Mouse (Mus musculus): ENCODE data around the gene Fem1a. TPM values are rescaled to one million over a fixed set of nuclear protein-coding genes. Genes with fewer than 3 reads are reported as not detected.

The Fem1a gene
- polyA plus RNA-seq (2012; rRNA removed), result 27.0 and 31.0 TPM in 2 replicates

DNA sequence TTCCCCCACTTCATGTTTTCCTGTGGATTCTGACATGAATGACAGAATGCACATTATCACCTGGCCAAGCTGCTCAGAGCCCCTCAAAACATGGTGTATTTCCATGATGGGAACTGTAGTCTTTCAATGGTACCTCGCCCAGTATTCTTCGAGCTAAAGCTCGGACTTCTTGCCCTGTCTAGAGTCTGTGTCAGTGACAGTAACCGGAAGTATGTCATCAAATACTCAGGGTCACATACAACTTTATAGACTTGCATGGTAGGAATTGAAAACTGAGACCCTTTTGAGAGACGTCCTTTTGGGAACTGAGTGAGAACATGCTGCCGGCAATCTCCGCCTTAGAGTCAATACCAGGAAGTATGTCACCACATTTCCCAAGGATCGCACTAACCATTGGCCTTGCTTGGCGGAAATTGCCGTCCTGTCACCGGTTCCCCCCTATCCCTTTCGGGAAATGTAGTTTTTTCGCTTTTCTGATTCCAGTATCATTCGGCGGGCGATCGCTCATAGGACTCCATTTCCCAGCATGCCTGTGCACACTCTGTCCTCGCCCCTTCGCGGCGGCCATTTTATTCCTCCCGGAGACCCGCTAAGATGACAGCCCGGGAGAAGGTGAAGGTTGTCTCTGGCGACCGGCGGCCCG lies at the start of gene Fem1a:
Gene Fem1a, plus strand, starts transcription at position 572 of the 643 bp plus-strand sequence.
- peak; percentile 100 for DNase-seq (ENCODE audit: low read depth)
- no peak for TF ChIP-seq CTCF (IDR thresholded peaks at IDR 0.05; ENCODE audit: borderline replicate concordance, extremely low read depth, insufficient read depth, insufficient read length)
- no peak for TF ChIP-seq POLR2A (IDR thresholded peaks at IDR 0.05; ENCODE audit: borderline replicate concordance, extremely low read depth, insufficient read depth, insufficient read length, poor library complexity, severe bottlenecking)

DNA sequence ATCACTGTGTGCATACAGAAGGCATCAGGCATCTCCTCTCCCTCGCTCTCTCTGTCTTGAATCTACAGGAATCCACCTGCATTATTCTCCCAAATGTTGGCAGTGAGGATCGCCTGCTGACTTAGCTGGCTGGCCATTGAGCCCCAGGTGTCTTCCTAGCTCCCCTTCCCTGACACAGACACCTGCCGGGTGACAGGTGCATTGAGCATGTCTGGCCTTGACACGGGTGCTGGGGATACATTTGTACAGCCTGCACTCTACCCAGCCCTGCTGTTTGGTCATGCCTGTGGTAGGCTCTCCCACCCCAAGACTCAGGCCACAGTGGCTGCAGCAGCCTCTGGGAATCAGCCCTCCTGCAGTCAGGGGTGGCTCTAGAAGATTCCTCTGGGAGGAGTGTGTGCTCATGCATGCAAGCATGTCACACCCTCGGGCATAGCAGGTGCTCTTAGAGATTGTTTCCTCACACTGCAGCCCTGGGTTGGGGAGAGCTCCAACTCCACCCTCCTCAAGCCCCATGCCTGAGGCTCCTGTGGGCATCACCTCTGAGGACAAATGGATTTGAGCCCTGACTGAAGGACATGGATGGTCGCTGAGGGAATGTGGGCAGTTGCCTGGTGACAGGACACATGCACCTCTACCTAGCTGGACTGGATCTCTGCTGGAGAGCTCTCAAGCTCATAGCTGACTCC lies 49.5 kb upstream of the Fem1a start:
- TF ChIP-seq CTCF (IDR thresholded peaks at IDR 0.05; ENCODE audit: borderline replicate concordance, extremely low read depth, insufficient read depth, insufficient read length) (no peak), POLR2A (IDR thresholded peaks at IDR 0.05; ENCODE audit: borderline replicate concordance, extremely low read depth, insufficient read depth, insufficient read length, poor library complexity, severe bottlenecking) (no peak)
- no peak for DNase-seq (ENCODE audit: low read depth)

GRCm38 (mm10) chr17:56207963-56208530 lies 48.6 kb upstream of the Fem1a start:
- TF ChIP-seq CTCF (IDR thresholded peaks at IDR 0.05; ENCODE audit: borderline replicate concordance, extremely low read depth, insufficient read depth, insufficient read length), result no peak
- no peak for TF ChIP-seq POLR2A (IDR thresholded peaks at IDR 0.05; ENCODE audit: borderline replicate concordance, extremely low read depth, insufficient read depth, insufficient read length, poor library complexity, severe bottlenecking)

GRCm38 (mm10) chr17:56208821-56209220 lies 47.8 kb upstream of the Fem1a start:
- TF ChIP-seq CTCF (IDR thresholded peaks at IDR 0.05; ENCODE audit: borderline replicate concordance, extremely low read depth, insufficient read depth, insufficient read length) (no peak), POLR2A (IDR thresholded peaks at IDR 0.05; ENCODE audit: borderline replicate concordance, extremely low read depth, insufficient read depth, insufficient read length, poor library complexity, severe bottlenecking) (no peak)
- no peak for DNase-seq (ENCODE audit: low read depth)

More at GRCm38 (mm10) chr17:56207963-56208530, 48.6 kb upstream of the Fem1a start:
- no peak for DNase-seq (ENCODE audit: low read depth)

GRCm38 (mm10) chr17:56211090-56211489 lies 45.5 kb upstream of the Fem1a start:
- no peak for DNase-seq (ENCODE audit: low read depth)
- no peak for TF ChIP-seq CTCF (IDR thresholded peaks at IDR 0.05; ENCODE audit: borderline replicate concordance, extremely low read depth, insufficient read depth, insufficient read length)
- no peak for TF ChIP-seq POLR2A (IDR thresholded peaks at IDR 0.05; ENCODE audit: borderline replicate concordance, extremely low read depth, insufficient read depth, insufficient read length, poor library complexity, severe bottlenecking)

GRCm38 (mm10) chr17:56212676-56213075 lies 43.9 kb upstream of the Fem1a start:
- TF ChIP-seq POLR2A (IDR thresholded peaks at IDR 0.05; ENCODE audit: borderline replicate concordance, extremely low read depth, insufficient read depth, insufficient read length, poor library complexity, severe bottlenecking) (no peak), CTCF (IDR thresholded peaks at IDR 0.05; ENCODE audit: borderline replicate concordance, extremely low read depth, insufficient read depth, insufficient read length) (no peak)
- DNase-seq (ENCODE audit: low read depth), result no peak

- TF ChIP-seq POLR2A (IDR thresholded peaks at IDR 0.05; ENCODE audit: borderline replicate concordance, extremely low read depth, insufficient read depth, insufficient read length, poor library complexity, severe bottlenecking), result no peak
- no peak for TF ChIP-seq CTCF (IDR thresholded peaks at IDR 0.05; ENCODE audit: borderline replicate concordance, extremely low read depth, insufficient read depth, insufficient read length)
- DNase-seq (ENCODE audit: low read depth), result no peak
These were observed 42.4 kb upstream of the Fem1a start for GRCm38 (mm10) chr17:56214229-56214628.

- DNase-seq (ENCODE audit: low read depth), result no peak
- TF ChIP-seq POLR2A (IDR thresholded peaks at IDR 0.05; ENCODE audit: borderline replicate concordance, extremely low read depth, insufficient read depth, insufficient read length, poor library complexity, severe bottlenecking), result no peak
- no peak for TF ChIP-seq CTCF (IDR thresholded peaks at IDR 0.05; ENCODE audit: borderline replicate concordance, extremely low read depth, insufficient read depth, insufficient read length)
These were observed 38.9 kb upstream of the Fem1a start for GRCm38 (mm10) chr17:56217670-56218069.

- DNase-seq (ENCODE audit: low read depth), result peak; percentile 99
- no peak for TF ChIP-seq CTCF (IDR thresholded peaks at IDR 0.05; ENCODE audit: borderline replicate concordance, extremely low read depth, insufficient read depth, insufficient read length)
- TF ChIP-seq POLR2A (IDR thresholded peaks at IDR 0.05; ENCODE audit: borderline replicate concordance, extremely low read depth, insufficient read depth, insufficient read length, poor library complexity, severe bottlenecking), result peak; percentile 20; the same call in 1 of the 2 replicates
These were observed 38.0 kb upstream of the Fem1a start, which contains the start of gene Dpp9 for GRCm38 (mm10) chr17:56218377-56219191. Gene Dpp9, minus strand, starts transcription at chr17:56218905.

DNA sequence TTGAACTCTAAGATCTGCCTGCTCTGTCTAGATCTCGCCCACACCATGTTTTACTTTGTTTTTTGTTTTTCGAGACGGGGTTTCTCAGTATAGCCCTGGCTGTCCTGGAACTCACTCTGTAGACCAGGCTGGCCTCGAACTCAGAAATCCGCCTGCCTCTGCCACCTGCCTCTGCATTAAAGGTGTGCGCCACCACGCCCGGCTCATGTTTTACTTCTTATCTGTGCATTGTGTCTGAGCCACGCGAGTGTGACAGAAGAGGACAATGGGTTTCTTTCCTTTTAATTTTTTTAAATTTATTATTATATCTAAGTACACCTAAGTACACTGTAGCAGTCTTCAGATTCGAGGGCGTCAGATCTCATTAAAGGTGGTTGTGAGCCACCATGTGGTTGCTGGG lies 37.4 kb upstream of the Fem1a start:
- DNase-seq (ENCODE audit: low read depth), result no peak
- TF ChIP-seq POLR2A (IDR thresholded peaks at IDR 0.05; ENCODE audit: borderline replicate concordance, extremely low read depth, insufficient read depth, insufficient read length, poor library complexity, severe bottlenecking) (no peak), CTCF (IDR thresholded peaks at IDR 0.05; ENCODE audit: borderline replicate concordance, extremely low read depth, insufficient read depth, insufficient read length) (no peak)

DNA sequence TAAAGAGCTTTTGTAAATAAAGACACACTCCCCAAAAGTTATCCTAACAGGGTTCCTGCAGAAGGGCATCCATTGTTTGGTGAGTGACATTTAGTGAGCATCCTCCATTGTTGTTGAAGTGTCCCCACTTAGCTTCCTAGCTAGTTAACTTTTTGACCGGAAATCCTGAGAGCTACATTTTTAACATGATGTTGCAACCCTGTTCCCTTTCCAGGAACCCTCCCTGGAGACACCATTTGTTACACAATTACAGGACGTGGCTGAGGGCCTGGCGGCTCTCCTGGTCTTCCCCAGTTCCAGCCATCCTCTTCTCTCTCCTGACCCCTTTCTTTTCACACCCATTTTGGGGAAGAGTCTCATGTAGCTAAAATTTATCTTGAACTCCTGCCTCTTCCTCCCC lies 36.8 kb upstream of the Fem1a start:
- TF ChIP-seq CTCF (IDR thresholded peaks at IDR 0.05; ENCODE audit: borderline replicate concordance, extremely low read depth, insufficient read depth, insufficient read length), result no peak
- no peak for TF ChIP-seq POLR2A (IDR thresholded peaks at IDR 0.05; ENCODE audit: borderline replicate concordance, extremely low read depth, insufficient read depth, insufficient read length, poor library complexity, severe bottlenecking)
- DNase-seq (ENCODE audit: low read depth), result no peak

All from brain, embryonic 14.5 days (tissue).